Mouse (Mus musculus): Measurements from ENCODE around the gene Gng2.

DNA sequence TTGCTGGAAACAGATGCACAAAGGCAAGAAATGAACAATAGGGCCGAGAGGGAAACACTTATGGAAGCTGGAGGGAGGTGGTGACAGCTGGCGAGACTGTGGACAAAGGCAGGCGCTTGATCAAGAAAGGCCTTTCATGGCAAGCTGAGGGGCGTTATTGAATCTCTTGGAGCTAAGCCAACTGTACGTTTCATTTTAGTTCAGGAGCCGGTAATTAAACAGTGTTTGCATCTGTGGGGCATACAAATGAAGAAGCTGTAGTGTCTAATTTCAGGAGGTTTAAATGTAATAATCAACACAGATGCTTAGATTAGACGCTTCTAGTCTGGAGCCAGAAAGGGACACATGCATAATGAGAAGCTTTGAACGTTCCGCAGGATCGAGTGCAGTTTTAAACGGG lies 151.9 kb downstream of the Gng2 start:
- TF ChIP-seq CTCF (IDR thresholded peaks at IDR 0.05; ENCODE audit: low read depth) (no peak), EP300 (IDR thresholded peaks at IDR 0.05; ENCODE audit: low read depth) (no peak)

Measured in liver, postnatal 0 days (tissue).